Comparison of ENCODE assay signal across 8 mouse cellular contexts in the genomic region with DNA sequence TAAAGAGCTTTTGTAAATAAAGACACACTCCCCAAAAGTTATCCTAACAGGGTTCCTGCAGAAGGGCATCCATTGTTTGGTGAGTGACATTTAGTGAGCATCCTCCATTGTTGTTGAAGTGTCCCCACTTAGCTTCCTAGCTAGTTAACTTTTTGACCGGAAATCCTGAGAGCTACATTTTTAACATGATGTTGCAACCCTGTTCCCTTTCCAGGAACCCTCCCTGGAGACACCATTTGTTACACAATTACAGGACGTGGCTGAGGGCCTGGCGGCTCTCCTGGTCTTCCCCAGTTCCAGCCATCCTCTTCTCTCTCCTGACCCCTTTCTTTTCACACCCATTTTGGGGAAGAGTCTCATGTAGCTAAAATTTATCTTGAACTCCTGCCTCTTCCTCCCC. TPM values are rescaled to one million over a fixed set of nuclear protein-coding genes. Genes with fewer than 3 reads are reported as not detected.
DNase-seq lines count a peak whose midpoint lies in the region; ATAC-seq and TF ChIP-seq lines count a peak whose summit lies in the region.

No protein-coding gene starts in this region.

- H3K4me3 ChIP-seq in hindbrain, embryonic 10.5 days = peak overlapping the region; percentile 95; the same call in 1 of the 2 replicates
- no peak overlapping the region for H3K4me3 ChIP-seq in hindbrain, embryonic 13.5 days
- peak overlapping the region; percentile 86 for H3K4me3 ChIP-seq in embryonic facial prominence, embryonic 10.5 days
- no peak overlapping the region for H3K4me3 ChIP-seq in lung, postnatal 0 days (ENCODE audit: low read depth, low read length)

- TF ChIP-seq EP300 in lung, postnatal 0 days (IDR thresholded peaks at IDR 0.05) = peak; percentile 91

- TF ChIP-seq CTCF in lung, postnatal 0 days (IDR thresholded peaks at IDR 0.05) = no peak

- H3K36me3 ChIP-seq in hindbrain, embryonic 10.5 days = peaks cover 14% of the 10 kb centered on the region
- H3K36me3 ChIP-seq in hindbrain, embryonic 13.5 days = no peaks in the 10 kb centered on the region; the same call in 1 of the 2 replicates
- peaks cover 13% of the 10 kb centered on the region for H3K36me3 ChIP-seq in embryonic facial prominence, embryonic 10.5 days (replicated peaks)
- H3K36me3 ChIP-seq in lung, postnatal 0 days (ENCODE audit: insufficient read depth, low read length) = no peaks in the 10 kb centered on the region

- H3K27me3 ChIP-seq in hindbrain, embryonic 10.5 days (ENCODE audit: insufficient read depth, poor library complexity, severe bottlenecking) = no peaks in the 10 kb centered on the region
- no peaks in the 10 kb centered on the region for H3K27me3 ChIP-seq in hindbrain, embryonic 13.5 days
- H3K27me3 ChIP-seq in embryonic facial prominence, embryonic 10.5 days (replicated peaks; ENCODE audit: low read depth, poor library complexity, severe bottlenecking) = no peaks in the 10 kb centered on the region
- no peaks in the 10 kb centered on the region for H3K27me3 ChIP-seq in lung, postnatal 0 days (replicated peaks; ENCODE audit: insufficient read depth, low read length)

- H3K4me1 ChIP-seq in hindbrain, embryonic 10.5 days (replicated peaks) = peaks cover 36% of the 10 kb centered on the region
- peaks cover 40% of the 10 kb centered on the region for H3K4me1 ChIP-seq in hindbrain, embryonic 13.5 days (replicated peaks)
- H3K4me1 ChIP-seq in embryonic facial prominence, embryonic 10.5 days = peaks cover 42% of the 10 kb centered on the region
- peaks cover 10% of the 10 kb centered on the region for H3K4me1 ChIP-seq in lung, postnatal 0 days (ENCODE audit: insufficient read depth, low read depth, low read length)

- no peak overlapping the region; the same call in 1 of the 2 replicates for H3K4me2 ChIP-seq in hindbrain, embryonic 13.5 days
- H3K4me2 ChIP-seq in lung, postnatal 0 days (replicated peaks; ENCODE audit: low read depth, low read length) = no peak overlapping the region

- no peak overlapping the region for H3K27ac ChIP-seq in hindbrain, embryonic 10.5 days
- H3K27ac ChIP-seq in hindbrain, embryonic 13.5 days = no peak overlapping the region
- H3K27ac ChIP-seq in embryonic facial prominence, embryonic 10.5 days (replicated peaks) = no peak overlapping the region
- peak overlapping the region; percentile 94 for H3K27ac ChIP-seq in lung, postnatal 0 days (ENCODE audit: low read length)

- 75% methylated on average over 3 of the region's 3 CpGs for WGBS in hindbrain, embryonic 10.5 days
- WGBS in hindbrain, embryonic 13.5 days = 57% methylated on average over 3 of the region's 3 CpGs
- WGBS in embryonic facial prominence, embryonic 10.5 days = 63% methylated on average over 3 of the region's 3 CpGs
- 10% methylated on average over 3 of the region's 3 CpGs for WGBS in lung, postnatal 0 days

- no peak overlapping the region for H3K9ac ChIP-seq in hindbrain, embryonic 13.5 days
- H3K9ac ChIP-seq in lung, postnatal 0 days (replicated peaks; ENCODE audit: low read depth) = no peak overlapping the region

- DNase-seq in hindbrain, embryonic 10.5 days (ENCODE audit: low spot score) = no peak
- no peak for DNase-seq in embryonic facial prominence, embryonic 10.5 days (ENCODE audit: low spot score)
- DNase-seq in heart, postnatal 4 days = peak; percentile 63
- peak; percentile 93 for DNase-seq in lung, postnatal 0 days (ENCODE audit: low spot score)
- no peak for DNase-seq in layer of hippocampus, adult 8-10 months (ENCODE audit: low spot score in 2 of 2)
- no peak for DNase-seq in left cerebral cortex, postnatal 14 days (ENCODE audit: low spot score in 2 of 2)
- no peak for DNase-seq in layer of hippocampus, postnatal 14 days (ENCODE audit: low spot score in 2 of 2)

- intact Hi-C loops in left cerebral cortex, postnatal 14 days (cut with DNase I) = loop anchor here (5.0 kb wide), 1 partner anchor 32 kb away; no protein-coding TSS in a partner anchor

- no peaks in the 10 kb centered on the region for H3K9me3 ChIP-seq in hindbrain, embryonic 10.5 days
- H3K9me3 ChIP-seq in hindbrain, embryonic 13.5 days = no peaks in the 10 kb centered on the region
- H3K9me3 ChIP-seq in embryonic facial prominence, embryonic 10.5 days = no peaks in the 10 kb centered on the region
- H3K9me3 ChIP-seq in lung, postnatal 0 days (ENCODE audit: low read length) = no peaks in the 10 kb centered on the region

- no peak for ATAC-seq in hindbrain, embryonic 13.5 days (ENCODE audit: low FRiP score)
- ATAC-seq in lung, postnatal 0 days = peak; percentile 19

RNA-seq across cellular contexts. Expression of a gene that starts 1.1 kb away (rescaled TPM):
- 43.0 and 52.3 TPM in 2 replicates for polyA plus RNA-seq in hindbrain, embryonic 10.5 days (2016; fragmentation: Nextera tagmentation; extraction: Ambion mirVana)
- polyA plus RNA-seq in hindbrain, embryonic 13.5 days (2015; fragmentation: Nextera tagmentation; extraction: Ambion mirVana) = 24.5 and 26.5 TPM in 2 replicates
- 48.3 and 50.2 TPM in 2 replicates for polyA plus RNA-seq in embryonic facial prominence, embryonic 10.5 days (2016; fragmentation: Nextera tagmentation; extraction: Ambion mirVana)
- 10 to 100 TPM; 29.1 to 31.2 TPM for total RNA-seq in heart, postnatal 4 days (2021)
- 25.7 and 30.3 TPM in 2 replicates for polyA plus RNA-seq in lung, postnatal 0 days (2015; fragmentation: Nextera tagmentation; extraction: Ambion mirVana)
- total RNA-seq in layer of hippocampus, adult 8-10 months (2022) = 10 to 100 TPM; 54.5 to 65.5 (median 60.5) TPM
- 10 to 100 TPM; 50.5 to 57.1 TPM for total RNA-seq in left cerebral cortex, postnatal 14 days (2021)
- 10 to 100 TPM; 49.4 to 52.4 TPM for total RNA-seq in layer of hippocampus, postnatal 14 days (2021)

RNA-seq across cellular contexts. Expression of a gene that starts 36.1 kb away (rescaled TPM):
- 70.5 and 80.6 TPM in 2 replicates for polyA plus RNA-seq in hindbrain, embryonic 10.5 days (2016; fragmentation: Nextera tagmentation; extraction: Ambion mirVana)
- polyA plus RNA-seq in hindbrain, embryonic 13.5 days (2015; fragmentation: Nextera tagmentation; extraction: Ambion mirVana) = 69.2 and 72.6 TPM in 2 replicates
- polyA plus RNA-seq in embryonic facial prominence, embryonic 10.5 days (2016; fragmentation: Nextera tagmentation; extraction: Ambion mirVana) = 71.0 and 71.3 TPM in 2 replicates
- total RNA-seq in heart, postnatal 4 days (2021) = 10 to 100 TPM; 43.4 to 48.8 TPM
- polyA plus RNA-seq in lung, postnatal 0 days (2015; fragmentation: Nextera tagmentation; extraction: Ambion mirVana) = 67.2 and 71.2 TPM in 2 replicates
- 10 to 100 TPM; 34.7 to 42.6 (median 40.1) TPM for total RNA-seq in layer of hippocampus, adult 8-10 months (2022)
- 10 to 100 TPM; 47.2 to 48.0 TPM for total RNA-seq in left cerebral cortex, postnatal 14 days (2021)
- 10 to 100 TPM; 43.3 to 46.0 TPM for total RNA-seq in layer of hippocampus, postnatal 14 days (2021)

RNA-seq across cellular contexts. Expression of a gene that starts 36.8 kb away (rescaled TPM):
- 13.3 and 15.5 TPM in 2 replicates for polyA plus RNA-seq in hindbrain, embryonic 10.5 days (2016; fragmentation: Nextera tagmentation; extraction: Ambion mirVana)
- 18.9 and 20.1 TPM in 2 replicates for polyA plus RNA-seq in hindbrain, embryonic 13.5 days (2015; fragmentation: Nextera tagmentation; extraction: Ambion mirVana)
- polyA plus RNA-seq in embryonic facial prominence, embryonic 10.5 days (2016; fragmentation: Nextera tagmentation; extraction: Ambion mirVana) = 12.5 and 13.2 TPM in 2 replicates
- 10 to 100 TPM; 69.6 to 73.8 TPM for total RNA-seq in heart, postnatal 4 days (2021)
- 8.2 and 8.4 TPM in 2 replicates for polyA plus RNA-seq in lung, postnatal 0 days (2015; fragmentation: Nextera tagmentation; extraction: Ambion mirVana)
- total RNA-seq in layer of hippocampus, adult 8-10 months (2022) = 10 to 100 TPM; 32.7 to 36.0 (median 35.1) TPM
- total RNA-seq in left cerebral cortex, postnatal 14 days (2021) = 10 to 100 TPM; 39.1 to 41.0 TPM
- total RNA-seq in layer of hippocampus, postnatal 14 days (2021) = 10 to 100 TPM; 41.6 to 44.7 TPM

RNA-seq across cellular contexts. Expression of a gene that starts 56.8 kb away (rescaled TPM):
- 2.4 and 2.6 TPM in 2 replicates for polyA plus RNA-seq in hindbrain, embryonic 10.5 days (2016; fragmentation: Nextera tagmentation; extraction: Ambion mirVana)
- 1.3 and 1.4 TPM in 2 replicates for polyA plus RNA-seq in hindbrain, embryonic 13.5 days (2015; fragmentation: Nextera tagmentation; extraction: Ambion mirVana)
- polyA plus RNA-seq in embryonic facial prominence, embryonic 10.5 days (2016; fragmentation: Nextera tagmentation; extraction: Ambion mirVana) = 3.2 and 3.7 TPM in 2 replicates
- 10 to 100 TPM; 10.3 to 10.8 TPM for total RNA-seq in heart, postnatal 4 days (2021)
- polyA plus RNA-seq in lung, postnatal 0 days (2015; fragmentation: Nextera tagmentation; extraction: Ambion mirVana) = 3.5 and 4.1 TPM in 2 replicates
- 1 to 10 TPM; 6.8 to 8.8 (median 7.8) TPM for total RNA-seq in layer of hippocampus, adult 8-10 months (2022)
- total RNA-seq in left cerebral cortex, postnatal 14 days (2021) = 1 to 10 TPM; 5.5 to 5.9 TPM
- 1 to 10 TPM; 6.2 to 7.4 TPM for total RNA-seq in layer of hippocampus, postnatal 14 days (2021)

RNA-seq across cellular contexts. Expression of a gene that starts 57.5 kb away (rescaled TPM):
- 10.4 and 11.8 TPM in 2 replicates for polyA plus RNA-seq in hindbrain, embryonic 10.5 days (2016; fragmentation: Nextera tagmentation; extraction: Ambion mirVana)
- 7.9 and 9.2 TPM in 2 replicates for polyA plus RNA-seq in hindbrain, embryonic 13.5 days (2015; fragmentation: Nextera tagmentation; extraction: Ambion mirVana)
- polyA plus RNA-seq in embryonic facial prominence, embryonic 10.5 days (2016; fragmentation: Nextera tagmentation; extraction: Ambion mirVana) = 10.3 and 11.7 TPM in 2 replicates
- total RNA-seq in heart, postnatal 4 days (2021) = 1 to 10 TPM; 5.9 to 6.0 TPM
- 4.7 and 5.6 TPM in 2 replicates for polyA plus RNA-seq in lung, postnatal 0 days (2015; fragmentation: Nextera tagmentation; extraction: Ambion mirVana)
- total RNA-seq in layer of hippocampus, adult 8-10 months (2022) = 1 to 10 TPM; 5.3 to 6.4 (median 5.9) TPM
- 1 to 10 TPM; 8.3 to 9.8 TPM for total RNA-seq in left cerebral cortex, postnatal 14 days (2021)
- 1 to 10 TPM; 6.2 to 6.6 TPM for total RNA-seq in layer of hippocampus, postnatal 14 days (2021)

Comparison
In these comparisons a context has a peak if more than half of its experiments do, and no peak if none do; other contexts are left out.
1. H3K4me3 ChIP-seq: peak in hindbrain, embryonic 10.5 days (single experiment) and embryonic facial prominence, embryonic 10.5 days (single experiment); none in hindbrain, embryonic 13.5 days (single experiment) and lung, postnatal 0 days (single experiment).
2. DNase-seq: peak in heart, postnatal 4 days (single experiment) and lung, postnatal 0 days (single experiment); none in hindbrain, embryonic 10.5 days (single experiment), embryonic facial prominence, embryonic 10.5 days (single experiment), layer of hippocampus, adult 8-10 months (0 of 2), left cerebral cortex, postnatal 14 days (0 of 2) and layer of hippocampus, postnatal 14 days (0 of 2).